Comparison of ENCODE assay signal across 28 mouse cellular contexts in the genomic region with DNA sequence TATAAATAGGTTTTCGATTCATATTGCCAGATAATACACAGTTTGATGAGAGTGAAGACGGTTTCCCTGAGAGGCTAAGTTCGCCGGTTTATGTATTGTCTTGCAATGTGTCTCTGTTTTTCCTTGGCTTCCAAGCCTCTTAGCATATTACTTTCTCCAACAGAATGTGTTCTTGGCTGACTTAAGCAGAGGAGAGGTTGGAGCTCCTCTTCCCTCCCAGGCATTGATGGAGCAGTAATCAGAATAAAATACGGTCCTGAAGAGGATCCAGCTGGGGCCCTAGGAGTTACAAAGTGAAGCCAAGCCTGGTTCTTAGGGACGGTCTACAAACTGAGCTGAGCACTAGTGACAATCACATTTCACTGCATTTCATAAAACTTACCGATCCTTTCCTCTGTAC.
DNase-seq lines count a peak whose midpoint lies in the region; TF ChIP-seq lines count a peak whose summit lies in the region.
"Had no signal": no experiment of that assay in that cellular context is flagged by ENCODE, and none has a peak within 500 bp of the region (broad histone marks: within the 10 kb centered on the region; RNA-seq: fewer than 3 reads in every experiment).

No protein-coding gene starts in this region.

- no peak for TF ChIP-seq POLR2A in ES-Bruce4 (IDR thresholded peaks at IDR 0.05; ENCODE audit: insufficient read depth, low read length)

- no peaks in the 10 kb centered on the region for H3K36me3 ChIP-seq in E14TG2a.4 (ENCODE audit: insufficient read depth, low read length)
- H3K36me3 ChIP-seq in ES-Bruce4 (ENCODE audit: control insufficient read depth, insufficient read depth, low read length, poor library complexity, severe bottlenecking): no peaks in the 10 kb centered on the region
- H3K36me3 ChIP-seq: embryonic facial prominence, embryonic 10.5 days; embryonic facial prominence, embryonic 13.5 days; forebrain, embryonic 12.5 days; forebrain, embryonic 15.5 days; heart, embryonic 10.5 days; heart, embryonic 13.5 days; hindbrain, embryonic 12.5 days; hindbrain, embryonic 15.5 days had no signal

- H3K9me3 ChIP-seq in E14TG2a.4 (ENCODE audit: low read length) (no peaks in the 10 kb centered on the region), ES-Bruce4 (replicated peaks; ENCODE audit: control insufficient read depth, insufficient read depth, low read length, poor library complexity, severe bottlenecking) (no peaks in the 10 kb centered on the region)
- H3K9me3 ChIP-seq: embryonic facial prominence, embryonic 10.5 days; embryonic facial prominence, embryonic 13.5 days; forebrain, embryonic 12.5 days; forebrain, embryonic 15.5 days; G1E; heart, embryonic 10.5 days; heart, embryonic 13.5 days; hindbrain, embryonic 12.5 days; hindbrain, embryonic 15.5 days had no signal

- H3K27ac ChIP-seq in ES-Bruce4 (ENCODE audit: insufficient read depth, low read length): peak overlapping the region; percentile 91
- H3K27ac ChIP-seq: embryonic facial prominence, embryonic 10.5 days; embryonic facial prominence, embryonic 13.5 days; forebrain, embryonic 12.5 days; forebrain, embryonic 15.5 days; heart, adult 2 months; heart, embryonic 10.5 days; heart, embryonic 13.5 days; hindbrain, embryonic 12.5 days; hindbrain, embryonic 15.5 days had no signal

- H3K9ac ChIP-seq in ES-Bruce4 (ENCODE audit: low read depth, poor library complexity, severe bottlenecking): no peak overlapping the region
- H3K9ac ChIP-seq: embryonic facial prominence, embryonic 13.5 days; forebrain, embryonic 12.5 days; forebrain, embryonic 15.5 days; heart, embryonic 13.5 days; hindbrain, embryonic 12.5 days; hindbrain, embryonic 15.5 days had no signal

- TF ChIP-seq CTCF in E14TG2a.4 (conservative IDR thresholded peaks at IDR 0.05; ENCODE audit: low read length): no peak
- TF ChIP-seq CTCF in ES-Bruce4 (IDR thresholded peaks at IDR 0.05; ENCODE audit: low read depth, low read length): no peak

- H3K4me3 ChIP-seq in E14TG2a.4 (replicated peaks; ENCODE audit: low read length): peak overlapping the region; percentile 39
- H3K4me3 ChIP-seq in ES-Bruce4 (ENCODE audit: low read depth, low read length): no peak overlapping the region
- H3K4me3 ChIP-seq: embryonic facial prominence, embryonic 10.5 days; embryonic facial prominence, embryonic 13.5 days; erythroblast, embryonic 14.5 days; forebrain, embryonic 12.5 days; forebrain, embryonic 15.5 days; heart, adult 2 months; heart, embryonic 10.5 days; heart, embryonic 13.5 days; hindbrain, embryonic 12.5 days; hindbrain, embryonic 15.5 days had no signal

- peak; percentile 32 for DNase-seq in gastrocnemius, postnatal 25 days
- no peak for DNase-seq in gastrocnemius, adult 8-10 months (ENCODE audit: low spot score in 2 of 2)
- DNase-seq in R1 (ENCODE audit: low read depth, low spot score): peak; percentile 92
- DNase-seq in liver: no peak
- DNase-seq in left cerebral cortex, adult 9 months (ENCODE audit: low spot score in 2 of 2): no peak
- no peak for DNase-seq in spleen, postnatal 4 days (ENCODE audit: low spot score in 2 of 2)
- DNase-seq: adrenal gland, adult 8-10 months; adrenal gland, postnatal 25 days; cerebellum, adult 11-12 months; cerebellum, adult 8-10 months; cerebellum, postnatal 10 days; cerebellum, postnatal 36 days; embryo, embryonic 11 days; heart, adult 2 months; heart, postnatal 14 days had no signal

- H3K4me1 ChIP-seq in E14TG2a.4 (replicated peaks; ENCODE audit: low read depth, low read length): peaks cover 78% of the 10 kb centered on the region
- peaks cover 10% of the 10 kb centered on the region for H3K4me1 ChIP-seq in ES-Bruce4 (ENCODE audit: control insufficient read depth, insufficient read depth, low read length)
- H3K4me1 ChIP-seq: embryonic facial prominence, embryonic 10.5 days; embryonic facial prominence, embryonic 13.5 days; forebrain, embryonic 12.5 days; forebrain, embryonic 15.5 days; heart, embryonic 10.5 days; heart, embryonic 13.5 days; hindbrain, embryonic 12.5 days; hindbrain, embryonic 15.5 days had no signal

- H3K27me3 ChIP-seq in E14TG2a.4 (ENCODE audit: insufficient read depth, low read length) (no peaks in the 10 kb centered on the region), ES-Bruce4 (ENCODE audit: control insufficient read depth, insufficient read depth, low read length, poor library complexity, severe bottlenecking) (no peaks in the 10 kb centered on the region)
- H3K27me3 ChIP-seq: embryonic facial prominence, embryonic 13.5 days; forebrain, embryonic 12.5 days; forebrain, embryonic 15.5 days; heart, embryonic 13.5 days; hindbrain, embryonic 12.5 days; hindbrain, embryonic 15.5 days; Patski had no signal

- TF ChIP-seq EP300 in ES-Bruce4 (IDR thresholded peaks at IDR 0.05; ENCODE audit: insufficient read depth, low read depth, low read length): no peak

Comparison
In these comparisons a context has a peak if more than half of its experiments do, and no peak if none do; other contexts are left out.
1. DNase-seq: peak in gastrocnemius, postnatal 25 days (single experiment) and R1 (single experiment); none in gastrocnemius, adult 8-10 months (0 of 2), liver (single experiment), left cerebral cortex, adult 9 months (0 of 2) and spleen, postnatal 4 days (0 of 2).